Mouse (Mus musculus) heart, embryonic 13.5 days (tissue): ENCODE data around the gene Npm1. TPM values are rescaled to one million over a fixed set of nuclear protein-coding genes. Genes with fewer than 3 reads are reported as not detected.

ENCODE experiments used
- ATAC-seq: fragments of 200-750 bp; cut with Nextera tagmentation; 2 replicates; pipeline ENCODE4 v1.8.0; 2017; ENCODE audit warnings: moderate TSS enrichment; ENCODE audit not compliant: insufficient number of reproducible peaks, low FRiP score, low TSS enrichment; ENCODE audit errors: extremely low read depth
- H3K27ac ChIP-seq: fragments of 300-500 bp; sonication (generic); replicated peaks from 2 replicates; pipeline ENCODE4 v1.5.1; 2015; ENCODE audit warnings: moderate library complexity, mild to moderate bottlenecking, inconsistent platforms
- H3K27me3 ChIP-seq: fragments of 300-500 bp; sonication (generic); replicated peaks from 2 replicates; pipeline ENCODE4 v1.6.1; 2015; ENCODE audit warnings: mild to moderate bottlenecking, inconsistent platforms
- H3K36me3 ChIP-seq: fragments of 300-500 bp; sonication (generic); 2 replicates; pipeline ENCODE4 v1.6.1; 2015; ENCODE audit warnings: mild to moderate bottlenecking, inconsistent platforms
- H3K4me1 ChIP-seq: fragments of 300-500 bp; sonication (generic); 2 replicates; pipeline ENCODE4 v1.6.1; 2015; ENCODE audit warnings: inconsistent platforms
- H3K4me2 ChIP-seq: fragments of 300-500 bp; sonication (generic); 2 replicates; pipeline ENCODE4 v1.6.1; 2015; ENCODE audit warnings: inconsistent platforms, mild to moderate bottlenecking, moderate library complexity
- H3K4me3 ChIP-seq: fragments of 300-500 bp; sonication (generic); 2 replicates; pipeline ENCODE4 v1.5.1; 2015; ENCODE audit warnings: moderate library complexity, mild to moderate bottlenecking, inconsistent platforms
- H3K9ac ChIP-seq: fragments of 300-500 bp; sonication (generic); 2 replicates; pipeline ENCODE4 v1.6.1; 2015; ENCODE audit warnings: inconsistent platforms, mild to moderate bottlenecking, moderate library complexity
- H3K9me3 ChIP-seq: fragments of 300-500 bp; sonication (generic); 2 replicates; pipeline ENCODE4 v1.6.1; 2016; ENCODE audit warnings: inconsistent platforms
- WGBS: fragments of 180-500 bp; shearing (Covaris S2); methylation state at CpG from one replicate; pipeline ENCODE4 v1.1.7; 2015; ENCODE audit warnings: mixed read lengths; 5-methylcytosine and 5-hydroxymethylcytosine counted together
- polyA plus RNA-seq: library from polyadenylated mRNA; unstranded; fragments of >200 nt; fragmentation: Nextera tagmentation; extraction: Ambion mirVana; gene quantifications from 2 replicates; pipeline ENCODE4 v1.2.1, GENCODE M21; 2015

Gene Npm1
- polyA plus RNA-seq, 1 experiment from 2014 or later, result 532 TPM

GRCm38 (mm10) chr11:33118480-33118879 lies 44.5 kb downstream of the Npm1 start:
- ATAC-seq, result no peak
- Histone ChIP-seq H3K9me3 (no peaks in the 10 kb centered on the region), H3K4me2 (no peak overlapping the region), H3K9ac (no peak overlapping the region), H3K36me3 (no peaks in the 10 kb centered on the region), H3K4me3 (no peak overlapping the region), H3K27ac (no peak overlapping the region), H3K27me3 (peaks cover 39% of the 10 kb centered on the region), H3K4me1 (peaks cover 15% of the 10 kb centered on the region)
- 57% methylated on average over 6 of the region's 6 CpGs for WGBS

GRCm38 (mm10) chr11:33115796-33116195 lies 47.2 kb downstream of the Npm1 start:
- Histone ChIP-seq H3K9me3 (no peaks in the 10 kb centered on the region), H3K27ac (no peak overlapping the region), H3K4me2 (no peak overlapping the region), H3K4me1 (peaks cover 6% of the 10 kb centered on the region; the same call in 1 of the 2 replicates), H3K36me3 (no peaks in the 10 kb centered on the region), H3K27me3 (peaks cover 24% of the 10 kb centered on the region), H3K9ac (no peak overlapping the region), H3K4me3 (no peak overlapping the region)
- 62% methylated on average over 3 of the region's 3 CpGs for WGBS
- ATAC-seq, result no peak

GRCm38 (mm10) chr11:33112407-33112806 lies 50.6 kb downstream of the Npm1 start:
- Histone ChIP-seq H3K4me2 (no peak overlapping the region), H3K27ac (no peak overlapping the region)
- no peak for ATAC-seq

GRCm38 (mm10) chr11:33110111-33110510 lies 52.9 kb downstream of the Npm1 start:
- no peak overlapping the region for H3K27ac ChIP-seq
- H3K4me2 ChIP-seq, result no peak overlapping the region
- H3K36me3 ChIP-seq, result no peaks in the 10 kb centered on the region
- no peak overlapping the region for H3K9ac ChIP-seq
- H3K9me3 ChIP-seq, result no peaks in the 10 kb centered on the region
- peaks cover 9% of the 10 kb centered on the region for H3K4me1 ChIP-seq
- WGBS, result 58% methylated on average over 2 of the region's 2 CpGs
- no peak for ATAC-seq
- H3K4me3 ChIP-seq, result no peak overlapping the region
- peaks cover 32% of the 10 kb centered on the region for H3K27me3 ChIP-seq

More at GRCm38 (mm10) chr11:33112407-33112806, 50.6 kb downstream of the Npm1 start:
- Histone ChIP-seq H3K27me3 (peaks cover 32% of the 10 kb centered on the region), H3K4me1 (peaks cover 6% of the 10 kb centered on the region; the same call in 1 of the 2 replicates), H3K9ac (no peak overlapping the region), H3K9me3 (no peaks in the 10 kb centered on the region), H3K36me3 (no peaks in the 10 kb centered on the region), H3K4me3 (no peak overlapping the region)
- 0% methylated on average over 1 of the region's 1 CpGs for WGBS

GRCm38 (mm10) chr11:33107540-33107939 lies 55.5 kb downstream of the Npm1 start:
- Histone ChIP-seq H3K27me3 (peaks cover 28% of the 10 kb centered on the region), H3K9me3 (no peaks in the 10 kb centered on the region), H3K4me2 (no peak overlapping the region), H3K36me3 (no peaks in the 10 kb centered on the region), H3K4me1 (peaks cover 11% of the 10 kb centered on the region), H3K27ac (no peak overlapping the region), H3K9ac (no peak overlapping the region), H3K4me3 (no peak overlapping the region)
- 35% methylated on average over 3 of the region's 3 CpGs for WGBS
- ATAC-seq, result no peak

- Histone ChIP-seq H3K4me1 (peaks cover 19% of the 10 kb centered on the region), H3K36me3 (no peaks in the 10 kb centered on the region), H3K9ac (no peak overlapping the region), H3K4me3 (no peak overlapping the region), H3K4me2 (no peak overlapping the region), H3K27ac (no peak overlapping the region), H3K9me3 (no peaks in the 10 kb centered on the region), H3K27me3 (peaks cover 19% of the 10 kb centered on the region)
- ATAC-seq, result no peak
- 53% methylated on average over 8 of the region's 8 CpGs for WGBS
Observed at GRCm38 (mm10) chr11:33104911-33105316, 58.1 kb downstream of the Npm1 start.

GRCm38 (mm10) chr11:33103291-33103943 lies 59.6 kb downstream of the Npm1 start:
- no peak for ATAC-seq
- peaks cover 19% of the 10 kb centered on the region for H3K4me1 ChIP-seq
- no peaks in the 10 kb centered on the region for H3K36me3 ChIP-seq
- whole genome bisulfite sequencing, result 76% methylated on average over 13 of the region's 13 CpGs
- no peak overlapping the region for H3K4me2 ChIP-seq
- peaks cover 9% of the 10 kb centered on the region for H3K27me3 ChIP-seq
- no peak overlapping the region for H3K27ac ChIP-seq
- no peaks in the 10 kb centered on the region for H3K9me3 ChIP-seq
- no peak overlapping the region for H3K9ac ChIP-seq
- H3K4me3 ChIP-seq, result no peak overlapping the region

Other genes with a start within 250 kb of the Npm1 start
- 3.3 and 4.3 TPM in 2 replicates for gene Fgf18, start 15.8 kb downstream of the Npm1 start, polyA plus RNA-seq
- not detected in 2 replicates for gene Tlx3, start 40.4 kb upstream of the Npm1 start, polyA plus RNA-seq
- not detected in 2 replicates for gene Gm12117, start 113.5 kb upstream of the Npm1 start, polyA plus RNA-seq